Mouse (Mus musculus): ENCODE results near the gene Tnfaip6. TPM values are rescaled to one million over a fixed set of nuclear protein-coding genes. Genes with fewer than 3 reads are reported as not detected.

The Tnfaip6 gene
- polyA plus RNA-seq, 1 experiment from 2014 or later = 0.22 TPM

DNA sequence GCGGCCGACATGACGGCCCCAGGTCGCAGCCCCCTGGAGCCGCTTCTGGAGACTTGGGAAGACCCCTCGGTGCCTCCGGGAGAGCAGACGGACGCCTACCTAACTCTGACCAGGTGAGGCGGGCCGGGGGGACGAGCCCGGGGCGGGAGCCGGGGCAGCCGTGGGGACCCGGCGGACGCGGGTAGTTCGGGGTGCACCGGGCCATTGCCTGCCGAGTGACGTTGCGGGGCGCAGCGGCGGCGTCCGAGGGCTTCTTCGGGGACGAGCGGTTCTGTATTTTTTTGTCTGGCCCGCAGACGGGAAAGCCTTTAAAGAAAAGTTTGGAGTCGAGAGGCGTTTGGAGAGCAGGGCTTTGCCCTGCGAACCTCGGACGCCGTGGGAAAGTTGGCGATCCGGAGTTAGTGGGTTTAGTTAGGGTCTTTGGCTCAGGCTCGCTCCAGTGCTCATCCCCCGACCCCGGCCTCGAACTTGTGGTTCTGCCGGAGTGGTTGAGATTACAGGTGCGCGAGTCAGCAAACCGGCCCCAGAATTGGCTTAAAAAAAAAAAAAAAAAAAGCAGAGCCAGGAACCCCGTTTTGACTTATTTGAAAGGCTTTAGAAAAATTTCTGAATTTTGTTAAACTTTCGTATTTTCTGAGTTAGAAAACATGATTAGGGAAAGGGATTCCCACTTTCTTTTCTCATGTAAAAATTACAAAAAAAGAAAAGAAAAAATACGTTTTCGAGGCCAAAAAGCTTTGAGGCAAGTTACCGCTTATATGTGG, 35.5 kb downstream of the Tnfaip6 start:
- TF ChIP-seq EP300 (IDR thresholded peaks at IDR 0.05; ENCODE audit: low read depth) = no peak
- TF ChIP-seq CTCF (IDR thresholded peaks at IDR 0.05; ENCODE audit: low read depth) = no peak
- Histone ChIP-seq H3K9me3 (ENCODE audit: low read length) (no peaks in the 10 kb centered on the region), H3K27me3 (ENCODE audit: insufficient read depth, low read length) (no peaks in the 10 kb centered on the region), H3K4me2 (ENCODE audit: low read depth, low read length) (peak overlapping the region; percentile 64), H3K4me3 (ENCODE audit: low read depth, low read length) (peak overlapping the region; percentile 86), H3K9ac (replicated peaks) (peak overlapping the region; percentile 93), H3K4me1 (ENCODE audit: insufficient read depth) (peaks cover 5% of the 10 kb centered on the region; the same call in 1 of the 2 replicates), H3K27ac (ENCODE audit: low read depth) (peak overlapping the region; percentile 85), H3K36me3 (replicated peaks; ENCODE audit: insufficient read depth, low read length) (peaks cover 12% of the 10 kb centered on the region)
- DNase-seq = no peak
- ATAC-seq = peak; percentile 53
- WGBS (ENCODE audit: insufficient replicate concordance) = 1% methylated on average over 48 of the region's 56 CpGs

GRCm38 (mm10) chr2:52078666-52079065, 40.9 kb downstream of the Tnfaip6 start:
- whole genome bisulfite sequencing (ENCODE audit: insufficient replicate concordance) = 95% methylated on average over 2 of the region's 2 CpGs
- TF ChIP-seq EP300 (IDR thresholded peaks at IDR 0.05; ENCODE audit: low read depth) = no peak
- TF ChIP-seq CTCF (IDR thresholded peaks at IDR 0.05; ENCODE audit: low read depth) = no peak
- DNase-seq = no peak

GRCm38 (mm10) chr2:52084013-52084412, 46.2 kb downstream of the Tnfaip6 start:
- Histone ChIP-seq H3K4me2 (ENCODE audit: low read depth, low read length) (no peak overlapping the region), H3K4me3 (ENCODE audit: low read depth, low read length) (no peak overlapping the region), H3K4me1 (ENCODE audit: insufficient read depth) (no peaks in the 10 kb centered on the region), H3K36me3 (replicated peaks; ENCODE audit: insufficient read depth, low read length) (peaks cover 55% of the 10 kb centered on the region), H3K9me3 (ENCODE audit: low read length) (no peaks in the 10 kb centered on the region), H3K27ac (ENCODE audit: low read depth) (no peak overlapping the region), H3K27me3 (ENCODE audit: insufficient read depth, low read length) (no peaks in the 10 kb centered on the region), H3K9ac (replicated peaks) (no peak overlapping the region)
- no peak for DNase-seq
- no peak for ATAC-seq
- TF ChIP-seq EP300 (IDR thresholded peaks at IDR 0.05; ENCODE audit: low read depth) (no peak), CTCF (IDR thresholded peaks at IDR 0.05; ENCODE audit: low read depth) (no peak)
- 81% methylated on average over 3 of the region's 3 CpGs for WGBS (ENCODE audit: insufficient replicate concordance)

More at GRCm38 (mm10) chr2:52078666-52079065, 40.9 kb downstream of the Tnfaip6 start:
- Histone ChIP-seq H3K4me1 (ENCODE audit: insufficient read depth) (no peaks in the 10 kb centered on the region), H3K4me3 (ENCODE audit: low read depth, low read length) (no peak overlapping the region), H3K9me3 (ENCODE audit: low read length) (no peaks in the 10 kb centered on the region), H3K9ac (replicated peaks) (no peak overlapping the region), H3K27ac (ENCODE audit: low read depth) (no peak overlapping the region), H3K27me3 (ENCODE audit: insufficient read depth, low read length) (no peaks in the 10 kb centered on the region), H3K36me3 (replicated peaks; ENCODE audit: insufficient read depth, low read length) (peaks cover 40% of the 10 kb centered on the region), H3K4me2 (ENCODE audit: low read depth, low read length) (no peak overlapping the region)
- ATAC-seq = no peak

GRCm38 (mm10) chr2:52084571-52084970, 46.8 kb downstream of the Tnfaip6 start:
- no peak overlapping the region for H3K9ac ChIP-seq (replicated peaks)
- no peaks in the 10 kb centered on the region for H3K4me1 ChIP-seq (ENCODE audit: insufficient read depth)
- ATAC-seq = no peak
- TF ChIP-seq EP300 (IDR thresholded peaks at IDR 0.05; ENCODE audit: low read depth) (no peak), CTCF (IDR thresholded peaks at IDR 0.05; ENCODE audit: low read depth) (no peak)
- no peaks in the 10 kb centered on the region for H3K27me3 ChIP-seq (ENCODE audit: insufficient read depth, low read length)
- DNase-seq = no peak
- H3K4me3 ChIP-seq (ENCODE audit: low read depth, low read length) = no peak overlapping the region
- H3K36me3 ChIP-seq (replicated peaks; ENCODE audit: insufficient read depth, low read length) = peaks cover 56% of the 10 kb centered on the region
- H3K9me3 ChIP-seq (ENCODE audit: low read length) = no peaks in the 10 kb centered on the region
- H3K4me2 ChIP-seq (ENCODE audit: low read depth, low read length) = no peak overlapping the region
- 93% methylated on average over 2 of the region's 2 CpGs for WGBS (ENCODE audit: insufficient replicate concordance)
- no peak overlapping the region for H3K27ac ChIP-seq (ENCODE audit: low read depth)

Other genes starting within 250 kb of the Tnfaip6 start
- gene Rbm43, start 102.8 kb upstream of the Tnfaip6 start, polyA plus RNA-seq (2015; fragmentation: Nextera tagmentation; extraction: Ambion mirVana) = 11.9 and 12.1 TPM in 2 replicates
- 23.0 and 26.7 TPM in 2 replicates for gene Nmi, start 64.5 kb upstream of the Tnfaip6 start, polyA plus RNA-seq (2015; fragmentation: Nextera tagmentation; extraction: Ambion mirVana)
- gene Rif1, start 34.8 kb downstream of the Tnfaip6 start, polyA plus RNA-seq (2015; fragmentation: Nextera tagmentation; extraction: Ambion mirVana) = 7.4 and 9.2 TPM in 2 replicates